Mouse (Mus musculus) embryonic fibroblast, embryonic 13.5 days (primary cell): ENCODE measurements around the gene Rdh1.

ENCODE experiments used
- CTCF ChIP-seq: IDR thresholded peaks from 2 replicates; pipeline ENCODE4 v1.5.1; 2011; ENCODE audit warnings: mild to moderate bottlenecking, control low read depth, low read length, moderate library complexity, borderline replicate concordance; ENCODE audit not compliant: insufficient read depth
- POLR2A ChIP-seq: IDR thresholded peaks from 2 replicates; pipeline ENCODE4 v1.6.1; 2011; ENCODE audit warnings: low read depth, mild to moderate bottlenecking, control low read depth, low read length, moderate library complexity

DNA sequence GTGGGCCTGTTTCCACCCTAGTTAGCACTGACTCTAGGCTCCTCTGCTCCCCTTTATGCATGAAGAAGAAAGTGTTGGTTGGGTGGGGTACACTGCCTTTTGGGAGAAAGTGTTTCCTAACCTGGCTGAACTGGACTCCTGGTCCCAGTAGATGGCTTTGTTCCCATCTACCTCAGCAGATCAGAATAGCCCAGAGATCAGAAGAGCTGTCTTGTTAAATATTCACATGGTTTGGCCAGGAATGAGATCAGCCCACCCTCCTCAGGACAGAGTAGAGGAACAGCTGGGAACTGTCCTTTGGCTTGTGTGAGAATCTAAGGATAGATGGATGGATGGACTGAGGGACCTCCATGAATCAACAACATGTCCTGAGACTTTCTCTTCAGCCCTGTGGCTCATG lies 56.4 kb downstream of the Rdh1 start:
- no peak for TF ChIP-seq CTCF
- no peak for TF ChIP-seq POLR2A
